Mouse (Mus musculus) myocyte (in vitro differentiated cells): Measurements from ENCODE around the gene Perm1. TPM values are rescaled to one million over a fixed set of nuclear protein-coding genes. Genes with fewer than 3 reads are reported as not detected.

Source experiments
- H3K27me3 ChIP-seq: one replicate; pipeline ENCODE4 v1.6.1; 2011; ENCODE audit not compliant: control insufficient read depth, insufficient read depth, insufficient read length
- H3K36me3 ChIP-seq: one replicate; pipeline ENCODE4 v1.6.1; 2011; ENCODE audit not compliant: control insufficient read depth, insufficient read depth
- H3K4me2 ChIP-seq: one replicate; pipeline ENCODE4 v1.6.1; 2011; ENCODE audit warnings: low read depth, control low read depth
- H3K4me3 ChIP-seq: one replicate; pipeline ENCODE4 v1.5.1; 2011; ENCODE audit warnings: mild to moderate bottlenecking, control low read depth, moderate library complexity
- H3K79me2 ChIP-seq: one replicate; pipeline ENCODE4 v1.6.1; 2011; ENCODE audit not compliant: control insufficient read depth, insufficient read depth
- H3ac ChIP-seq: one replicate; pipeline ENCODE4 v1.6.1; 2011; ENCODE audit not compliant: control insufficient read depth, insufficient read length
- CEBPB ChIP-seq: IDR thresholded peaks from 2 replicates; pipeline ENCODE4 v1.6.1; 2011; ENCODE audit warnings: mild to moderate bottlenecking, moderate library complexity; ENCODE audit not compliant: poor library complexity, insufficient read depth, severe bottlenecking
- E2F4 ChIP-seq: IDR thresholded peaks from one replicate; pipeline ENCODE4 v1.6.1; 2011; ENCODE audit warnings: mild to moderate bottlenecking, control low read depth, moderate library complexity; ENCODE audit not compliant: insufficient read depth
- MAX ChIP-seq: IDR thresholded peaks from one replicate; pipeline ENCODE4 v1.6.1; 2011; ENCODE audit warnings: low read depth, mild to moderate bottlenecking, control low read depth
- MYOD1 ChIP-seq, 3 experiments: IDR thresholded peaks; one replicate each; pipeline ENCODE4 v1.6.1; 2011; ENCODE audit warnings: control low read depth in 2 of 3, low read depth in 2 of 3, mild to moderate bottlenecking in 2 of 3, moderate library complexity in 1 of 3; ENCODE audit not compliant: insufficient read length in 2 of 3, control insufficient read depth in 1 of 3
- MYOG ChIP-seq, 3 experiments: IDR thresholded peaks; one replicate each; pipeline ENCODE4 v1.6.1; 2011; ENCODE audit warnings: control low read depth in 2 of 3, low read depth in 2 of 3, mild to moderate bottlenecking in 2 of 3; ENCODE audit not compliant: insufficient read length in 2 of 3, control insufficient read depth in 1 of 3, insufficient read depth in 1 of 3
- POLR2A ChIP-seq: IDR thresholded peaks from one replicate; pipeline ENCODE4 v1.6.1; 2011; ENCODE audit warnings: low read depth, mild to moderate bottlenecking, control low read depth, moderate library complexity; ENCODE audit not compliant: insufficient read length
- POLR2AphosphoS2 ChIP-seq: IDR thresholded peaks from one replicate; pipeline ENCODE4 v1.6.1; 2011; ENCODE audit warnings: low read depth, control low read depth; ENCODE audit not compliant: insufficient read length
- REST ChIP-seq: IDR thresholded peaks from one replicate; pipeline ENCODE4 v1.6.1; 2011; ENCODE audit warnings: mild to moderate bottlenecking, control low read depth, moderate library complexity; ENCODE audit not compliant: insufficient read depth, insufficient read length
- SRF ChIP-seq: IDR thresholded peaks from one replicate; pipeline ENCODE4 v1.6.1; 2011; ENCODE audit warnings: low read depth; ENCODE audit not compliant: control insufficient read depth, insufficient read length
- TCF12 ChIP-seq: IDR thresholded peaks from one replicate; pipeline ENCODE4 v1.6.1; 2011; ENCODE audit warnings: mild to moderate bottlenecking, control low read depth; ENCODE audit not compliant: poor library complexity, insufficient read depth, severe bottlenecking
- TCF3 ChIP-seq: IDR thresholded peaks from one replicate; pipeline ENCODE4 v1.6.1; 2011; ENCODE audit warnings: low read depth, control low read depth; ENCODE audit not compliant: insufficient read length
- USF1 ChIP-seq: IDR thresholded peaks from one replicate; pipeline ENCODE4 v1.6.1; 2011; ENCODE audit warnings: low read depth, mild to moderate bottlenecking, control low read depth, moderate library complexity
- polyA plus RNA-seq: library from polyadenylated mRNA; unstranded; fragments of >200 nt; fragmentation: generic; extraction: Trizol; gene quantifications from one replicate; pipeline ENCODE4 v1.2.1, GENCODE M21; 2012; ENCODE audit warnings: missing spikeins

The Perm1 gene
- polyA plus RNA-seq, 1 experiment = 0.11 TPM

- H3K79me2 ChIP-seq = no peaks in the 10 kb centered on the region
- no peaks in the 10 kb centered on the region for H3K27me3 ChIP-seq
- peaks cover 14% of the 10 kb centered on the region for H3K36me3 ChIP-seq
- H3K4me2 ChIP-seq = no peak overlapping the region
- no peak for TF ChIP-seq E2F4
- no peak for TF ChIP-seq CEBPB
- TF ChIP-seq MAX = no peak
- no peak for TF ChIP-seq USF1
- TF ChIP-seq SRF = no peak
- TF ChIP-seq TCF12 = no peak
- TF ChIP-seq MYOG (IDR thresholded peaks at IDR 0.05; ENCODE audit: control insufficient read depth in 1 of 3, insufficient read depth in 1 of 3, insufficient read length in 2 of 3, low read depth in 2 of 3) = no peak
- TF ChIP-seq POLR2A = no peak
- no peak for TF ChIP-seq REST
- no peak for TF ChIP-seq MYOD1 (IDR thresholded peaks at IDR 0.05; ENCODE audit: control insufficient read depth in 1 of 3, insufficient read length in 2 of 3, low read depth in 2 of 3)
- no peak overlapping the region for H3K4me3 ChIP-seq
- no peak overlapping the region for H3ac ChIP-seq
Measured at GRCm38 (mm10) chr4:156249567-156249966, 33.9 kb downstream of the Perm1 start.

DNA sequence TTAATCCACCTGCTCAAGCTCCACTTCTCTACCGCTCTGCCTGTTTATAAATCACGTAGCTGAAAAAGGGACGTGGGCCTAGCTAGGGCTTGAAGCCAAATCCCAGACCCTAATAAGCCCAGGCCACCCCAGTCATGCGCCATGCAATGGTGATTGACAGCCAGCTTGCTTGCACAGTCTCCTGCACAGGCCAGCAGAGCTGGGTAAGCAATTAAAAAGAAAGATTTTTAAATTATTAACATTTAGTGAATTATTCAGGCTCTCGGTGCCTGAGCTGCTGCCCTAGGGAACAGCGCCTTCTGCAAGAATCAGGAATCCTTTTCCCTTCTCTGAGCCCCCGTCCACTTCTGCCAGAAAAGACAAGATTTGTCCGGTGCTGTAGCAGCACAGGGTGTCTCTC, 35.4 kb downstream of the Perm1 start:
- Histone ChIP-seq H3K36me3 (peaks cover 7% of the 10 kb centered on the region), H3ac (no peak overlapping the region), H3K79me2 (no peaks in the 10 kb centered on the region), H3K4me3 (no peak overlapping the region), H3K4me2 (no peak overlapping the region), H3K27me3 (no peaks in the 10 kb centered on the region)
- TF ChIP-seq TCF12 (no peak), USF1 (no peak), POLR2A (no peak), MAX (no peak), REST (no peak), MYOD1 (IDR thresholded peaks at IDR 0.05; ENCODE audit: control insufficient read depth in 1 of 3, insufficient read length in 2 of 3, low read depth in 2 of 3) (no peak), E2F4 (no peak), TCF3 (no peak), MYOG (IDR thresholded peaks at IDR 0.05; ENCODE audit: control insufficient read depth in 1 of 3, insufficient read depth in 1 of 3, insufficient read length in 2 of 3, low read depth in 2 of 3) (no peak), POLR2AphosphoS2 (no peak), CEBPB (no peak), SRF (no peak)

DNA sequence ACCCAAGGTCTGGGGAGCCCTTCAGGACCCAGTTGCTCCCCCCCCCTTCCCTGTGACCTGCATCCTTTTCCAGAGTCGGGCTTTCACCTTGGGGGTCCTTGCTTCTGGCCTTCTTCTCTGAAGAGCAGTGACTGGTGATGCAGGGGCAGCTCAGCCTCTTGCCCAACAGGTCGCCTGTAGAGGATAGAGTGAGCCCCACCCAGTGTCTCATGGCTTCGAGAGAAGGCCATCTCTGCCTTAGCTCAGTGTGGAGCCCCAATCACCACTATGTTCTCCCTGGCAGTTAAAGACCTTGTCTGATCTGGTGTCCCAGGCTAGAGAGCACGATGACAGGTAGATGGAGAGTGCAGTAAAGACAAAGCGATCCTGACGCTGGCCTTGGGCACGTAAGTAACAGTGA, 36.5 kb downstream of the Perm1 start:
- H3K36me3 ChIP-seq = no peaks in the 10 kb centered on the region
- H3K79me2 ChIP-seq = no peaks in the 10 kb centered on the region
- H3K4me2 ChIP-seq = no peak overlapping the region
- TF ChIP-seq POLR2AphosphoS2 (no peak), SRF (no peak), TCF3 (no peak), POLR2A (no peak), MYOD1 (IDR thresholded peaks at IDR 0.05; ENCODE audit: control insufficient read depth in 1 of 3, insufficient read length in 2 of 3, low read depth in 2 of 3) (no peak), MYOG (IDR thresholded peaks at IDR 0.05; ENCODE audit: control insufficient read depth in 1 of 3, insufficient read depth in 1 of 3, insufficient read length in 2 of 3, low read depth in 2 of 3) (no peak), USF1 (no peak), TCF12 (no peak), E2F4 (no peak), CEBPB (no peak), MAX (no peak), REST (no peak)
- H3K27me3 ChIP-seq = no peaks in the 10 kb centered on the region
- H3ac ChIP-seq = no peak overlapping the region
- H3K4me3 ChIP-seq = no peak overlapping the region

GRCm38 (mm10) chr4:156252619-156253018, 37.0 kb downstream of the Perm1 start:
- H3K4me3 ChIP-seq = no peak overlapping the region
- no peak overlapping the region for H3ac ChIP-seq
- no peak overlapping the region for H3K4me2 ChIP-seq
- TF ChIP-seq POLR2A (no peak), MYOG (IDR thresholded peaks at IDR 0.05; ENCODE audit: control insufficient read depth in 1 of 3, insufficient read depth in 1 of 3, insufficient read length in 2 of 3, low read depth in 2 of 3) (no peak), CEBPB (no peak), MAX (no peak), TCF3 (no peak), MYOD1 (IDR thresholded peaks at IDR 0.05; ENCODE audit: control insufficient read depth in 1 of 3, insufficient read length in 2 of 3, low read depth in 2 of 3) (no peak), POLR2AphosphoS2 (no peak), REST (no peak), E2F4 (no peak), TCF12 (no peak), USF1 (no peak), SRF (no peak)
- no peaks in the 10 kb centered on the region for H3K79me2 ChIP-seq
- H3K27me3 ChIP-seq = no peaks in the 10 kb centered on the region
- H3K36me3 ChIP-seq = no peaks in the 10 kb centered on the region

GRCm38 (mm10) chr4:156253043-156253442, 37.4 kb downstream of the Perm1 start:
- Histone ChIP-seq H3K4me3 (no peak overlapping the region), H3K79me2 (no peaks in the 10 kb centered on the region), H3K36me3 (no peaks in the 10 kb centered on the region), H3K27me3 (no peaks in the 10 kb centered on the region), H3K4me2 (no peak overlapping the region), H3ac (no peak overlapping the region)
- no peak for TF ChIP-seq MYOD1 (IDR thresholded peaks at IDR 0.05; ENCODE audit: control insufficient read depth in 1 of 3, insufficient read length in 2 of 3, low read depth in 2 of 3)
- TF ChIP-seq POLR2AphosphoS2 = no peak
- TF ChIP-seq CEBPB = no peak
- no peak for TF ChIP-seq POLR2A
- TF ChIP-seq E2F4 = no peak
- TF ChIP-seq MAX = no peak
- TF ChIP-seq SRF = no peak
- TF ChIP-seq USF1 = no peak
- no peak for TF ChIP-seq TCF3
- TF ChIP-seq REST = no peak
- TF ChIP-seq TCF12 = no peak
- no peak for TF ChIP-seq MYOG (IDR thresholded peaks at IDR 0.05; ENCODE audit: control insufficient read depth in 1 of 3, insufficient read depth in 1 of 3, insufficient read length in 2 of 3, low read depth in 2 of 3)
